Mouse (Mus musculus) heart, embryonic 13.5 days (tissue): ENCODE measurements around the gene Hist2h2aa1. TPM values are rescaled to one million over a fixed set of nuclear protein-coding genes. Genes with fewer than 3 reads are reported as not detected.
"Not testable (repeated sequence)": the region's sequence is repeated elsewhere in the genome, so short reads cannot be mapped to it uniquely, and the experiment has no call there.

Experiments used
- ATAC-seq: fragments of 200-750 bp; cut with Nextera tagmentation; 2 replicates; pipeline ENCODE4 v1.8.0; 2017; ENCODE audit warnings: moderate TSS enrichment; ENCODE audit not compliant: insufficient number of reproducible peaks, low FRiP score, low TSS enrichment; ENCODE audit errors: extremely low read depth
- H3K27ac ChIP-seq: fragments of 300-500 bp; sonication (generic); replicated peaks from 2 replicates; pipeline ENCODE4 v1.5.1; 2015; ENCODE audit warnings: moderate library complexity, mild to moderate bottlenecking, inconsistent platforms
- H3K27me3 ChIP-seq: fragments of 300-500 bp; sonication (generic); replicated peaks from 2 replicates; pipeline ENCODE4 v1.6.1; 2015; ENCODE audit warnings: mild to moderate bottlenecking, inconsistent platforms
- H3K36me3 ChIP-seq: fragments of 300-500 bp; sonication (generic); 2 replicates; pipeline ENCODE4 v1.6.1; 2015; ENCODE audit warnings: mild to moderate bottlenecking, inconsistent platforms
- H3K4me1 ChIP-seq: fragments of 300-500 bp; sonication (generic); 2 replicates; pipeline ENCODE4 v1.6.1; 2015; ENCODE audit warnings: inconsistent platforms
- H3K4me2 ChIP-seq: fragments of 300-500 bp; sonication (generic); 2 replicates; pipeline ENCODE4 v1.6.1; 2015; ENCODE audit warnings: inconsistent platforms, mild to moderate bottlenecking, moderate library complexity
- H3K4me3 ChIP-seq: fragments of 300-500 bp; sonication (generic); 2 replicates; pipeline ENCODE4 v1.5.1; 2015; ENCODE audit warnings: moderate library complexity, mild to moderate bottlenecking, inconsistent platforms
- H3K9ac ChIP-seq: fragments of 300-500 bp; sonication (generic); 2 replicates; pipeline ENCODE4 v1.6.1; 2015; ENCODE audit warnings: inconsistent platforms, mild to moderate bottlenecking, moderate library complexity
- H3K9me3 ChIP-seq: fragments of 300-500 bp; sonication (generic); 2 replicates; pipeline ENCODE4 v1.6.1; 2016; ENCODE audit warnings: inconsistent platforms
- WGBS: fragments of 180-500 bp; shearing (Covaris S2); methylation state at CpG from one replicate; pipeline ENCODE4 v1.1.7; 2015; ENCODE audit warnings: mixed read lengths; 5-methylcytosine and 5-hydroxymethylcytosine counted together
- polyA plus RNA-seq: library from polyadenylated mRNA; unstranded; fragments of >200 nt; fragmentation: Nextera tagmentation; extraction: Ambion mirVana; gene quantifications from 2 replicates; pipeline ENCODE4 v1.2.1, GENCODE M21; 2015

The Hist2h2aa1 gene
- 10.6 and 16.1 TPM in 2 replicates for polyA plus RNA-seq

DNA sequence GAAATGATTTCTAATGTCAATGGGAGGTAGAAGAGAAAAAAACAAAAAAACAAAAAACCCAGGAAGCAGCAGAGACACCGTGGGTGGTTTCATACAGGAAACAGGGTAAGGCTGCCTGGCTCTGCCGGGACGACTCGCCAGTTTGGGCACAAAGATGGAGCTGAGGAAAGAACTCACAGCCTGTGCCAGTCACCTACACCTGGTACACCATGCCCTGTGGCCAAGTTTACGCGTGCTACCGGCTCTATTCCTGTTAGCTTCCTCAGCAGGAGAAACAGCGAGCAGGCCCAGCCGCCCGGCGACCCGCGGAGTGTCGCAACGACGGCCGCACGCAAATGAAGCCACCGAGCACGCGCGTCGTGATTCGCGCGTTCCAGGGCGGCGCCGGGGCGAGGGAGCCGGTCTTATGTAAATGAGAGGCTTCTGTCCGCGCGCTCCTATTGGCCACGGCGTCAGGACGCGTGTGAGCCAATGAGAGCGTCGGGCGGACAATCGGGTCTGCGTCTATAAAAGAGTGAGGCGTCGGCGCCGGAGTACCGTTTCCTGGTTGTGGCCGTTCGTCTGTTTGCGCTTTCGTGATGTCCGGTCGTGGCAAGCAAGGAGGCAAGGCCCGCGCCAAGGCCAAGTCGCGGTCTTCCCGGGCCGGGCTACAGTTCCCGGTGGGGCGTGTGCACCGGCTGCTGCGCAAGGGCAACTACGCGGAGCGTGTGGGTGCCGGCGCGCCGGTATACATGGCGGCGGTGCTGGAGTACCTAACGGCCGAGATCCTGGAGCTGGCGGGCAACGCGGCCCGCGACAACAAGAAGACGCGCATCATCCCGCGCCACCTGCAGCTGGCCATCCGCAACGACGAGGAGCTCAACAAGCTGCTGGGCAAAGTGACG, at the start of gene Hist2h2aa1:
TSS of gene Hist2h2aa1 (plus strand) at position 495 of the 884 bp plus-strand sequence.
- not testable (repeated sequence) for H3K36me3 ChIP-seq, H3K27me3 ChIP-seq, H3K9me3 ChIP-seq
- ATAC-seq: peak; percentile 87
- H3K27ac ChIP-seq: peak within 1 kb of the TSS; percentile 99
- H3K4me1 ChIP-seq: peaks cover 51% of the 10 kb centered on the region
- H3K4me3 ChIP-seq: peak within 1 kb of the TSS; percentile 59
- under 1% methylated on average over 41 of the region's 88 CpGs for WGBS
- peak within 1 kb of the TSS; percentile 93 for H3K9ac ChIP-seq
- peak within 1 kb of the TSS; percentile 79 for H3K4me2 ChIP-seq

DNA sequence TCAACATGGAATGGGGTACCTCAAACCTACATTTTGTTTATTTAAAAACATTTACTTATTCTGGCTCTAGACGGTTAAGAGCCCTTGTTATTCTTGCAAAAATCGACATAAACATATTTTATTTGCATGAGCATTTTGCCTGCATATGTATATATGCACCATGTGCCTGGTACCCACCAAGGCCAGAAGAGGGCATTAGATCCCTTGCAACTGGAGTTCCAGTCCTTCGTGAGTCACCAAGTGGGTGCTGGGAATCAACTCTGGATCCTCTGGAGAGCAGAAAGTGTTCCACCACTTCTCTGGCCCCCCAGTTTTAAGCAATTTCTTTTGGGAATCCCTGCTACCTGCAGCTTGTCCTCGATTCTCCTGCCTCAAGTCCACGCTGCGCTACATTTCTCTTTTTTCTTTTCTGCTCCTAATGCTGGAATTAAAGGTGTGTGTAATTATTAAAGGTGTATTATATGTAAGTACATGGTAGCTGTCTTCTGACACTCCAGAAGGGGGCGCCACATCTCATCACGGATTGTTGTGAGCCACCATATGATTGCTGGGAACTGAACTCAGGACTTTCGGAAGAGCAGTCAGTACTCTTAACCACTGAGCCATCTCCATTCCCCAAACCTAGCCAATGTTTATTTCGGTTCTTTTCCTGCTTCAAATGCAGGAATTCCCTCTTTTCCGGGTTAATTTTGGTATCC, 49.5 kb upstream of the Hist2h2aa1 start:
- WGBS: 90% methylated on average over 11 of the region's 11 CpGs
- peaks cover 15% of the 10 kb centered on the region for H3K4me1 ChIP-seq
- H3K9me3 ChIP-seq: no peaks in the 10 kb centered on the region
- no peak overlapping the region for H3K4me2 ChIP-seq
- H3K36me3 ChIP-seq: peaks cover 51% of the 10 kb centered on the region
- no peaks in the 10 kb centered on the region for H3K27me3 ChIP-seq
- H3K4me3 ChIP-seq: no peak overlapping the region
- no peak overlapping the region for H3K27ac ChIP-seq
- no peak for ATAC-seq
- no peak overlapping the region for H3K9ac ChIP-seq

DNA sequence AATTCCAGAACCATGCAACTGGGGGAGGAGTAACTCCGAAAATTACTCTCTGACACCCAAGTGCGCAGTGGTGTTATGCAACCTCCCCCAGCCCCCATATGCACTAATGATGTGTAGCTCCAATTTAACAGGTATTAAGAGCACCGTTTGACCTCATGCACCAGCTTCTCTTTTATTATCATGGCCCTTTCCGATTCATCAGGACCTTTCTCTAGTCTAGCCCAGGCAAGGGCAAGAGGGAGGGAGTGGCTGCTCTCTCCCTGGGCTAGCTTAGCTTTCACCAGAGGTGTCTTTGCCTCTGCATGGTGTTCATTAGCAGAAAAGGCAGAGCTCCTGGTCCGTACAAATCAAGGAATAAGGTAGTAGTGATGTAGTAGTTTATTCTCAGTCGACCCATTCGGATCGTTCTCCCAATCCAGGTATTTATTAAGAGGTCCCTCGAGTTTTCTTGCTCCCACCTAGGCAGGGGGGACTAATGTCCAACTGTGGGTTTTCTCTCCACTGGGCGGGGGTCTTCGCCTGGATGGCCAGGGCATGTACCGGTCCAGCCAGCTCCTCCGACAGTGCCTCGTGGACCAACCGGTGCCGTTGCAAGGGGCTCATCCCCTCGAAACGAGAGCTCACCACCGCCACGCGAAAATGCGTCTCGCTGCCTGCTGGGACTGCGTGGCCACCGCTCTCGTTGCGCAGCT, 48.7 kb upstream of the Hist2h2aa1 start:
- Histone ChIP-seq H3K4me2 (peak overlapping the region; percentile 84), H3K4me1 (peaks cover 15% of the 10 kb centered on the region), H3K36me3 (peaks cover 44% of the 10 kb centered on the region), H3K9ac (peak overlapping the region; percentile 85), H3K27ac (peak overlapping the region; percentile 83), H3K9me3 (no peaks in the 10 kb centered on the region), H3K27me3 (no peaks in the 10 kb centered on the region), H3K4me3 (peak overlapping the region; percentile 66)
- no peak for ATAC-seq
- WGBS: 18% methylated on average over 27 of the region's 27 CpGs

DNA sequence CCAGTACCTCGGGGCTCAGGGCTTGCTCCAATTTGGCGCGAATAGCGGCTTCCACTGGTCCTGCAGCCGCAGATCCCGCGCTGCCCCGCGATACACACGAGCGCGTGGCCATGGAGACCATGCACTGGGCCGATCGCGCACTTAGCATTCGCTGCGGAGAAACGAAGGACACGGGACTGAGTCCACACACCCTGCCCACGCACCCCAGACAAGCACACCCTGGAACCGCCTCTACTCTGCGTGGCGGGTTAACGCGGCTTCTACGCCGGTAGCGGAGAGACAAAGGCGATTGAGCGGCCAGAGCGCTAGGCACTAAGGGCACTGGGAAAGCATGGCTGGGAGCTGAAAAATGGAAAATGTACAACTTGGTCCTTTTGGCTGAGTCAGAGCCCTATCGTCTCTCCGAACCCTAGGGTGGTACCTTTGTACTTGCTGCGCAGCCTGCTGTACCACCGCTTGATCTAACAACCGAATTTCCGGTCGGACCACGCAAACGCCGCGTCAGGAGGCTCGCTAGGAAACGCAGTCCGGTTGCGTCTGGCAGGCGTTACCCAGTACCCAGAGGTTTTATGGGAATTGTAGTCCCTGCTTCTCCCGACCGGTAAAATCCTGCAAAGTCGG, 48.1 kb upstream of the Hist2h2aa1 start:
- H3K36me3 ChIP-seq: peaks cover 37% of the 10 kb centered on the region
- peak overlapping the region; percentile 84 for H3K4me2 ChIP-seq
- peak overlapping the region; percentile 85 for H3K9ac ChIP-seq
- H3K27ac ChIP-seq: peak overlapping the region; percentile 83
- no peaks in the 10 kb centered on the region for H3K9me3 ChIP-seq
- WGBS: under 1% methylated on average over 50 of the region's 50 CpGs
- H3K4me1 ChIP-seq: peaks cover 15% of the 10 kb centered on the region
- H3K27me3 ChIP-seq: no peaks in the 10 kb centered on the region
- H3K4me3 ChIP-seq: peak overlapping the region; percentile 66
- ATAC-seq: peak; percentile 71

DNA sequence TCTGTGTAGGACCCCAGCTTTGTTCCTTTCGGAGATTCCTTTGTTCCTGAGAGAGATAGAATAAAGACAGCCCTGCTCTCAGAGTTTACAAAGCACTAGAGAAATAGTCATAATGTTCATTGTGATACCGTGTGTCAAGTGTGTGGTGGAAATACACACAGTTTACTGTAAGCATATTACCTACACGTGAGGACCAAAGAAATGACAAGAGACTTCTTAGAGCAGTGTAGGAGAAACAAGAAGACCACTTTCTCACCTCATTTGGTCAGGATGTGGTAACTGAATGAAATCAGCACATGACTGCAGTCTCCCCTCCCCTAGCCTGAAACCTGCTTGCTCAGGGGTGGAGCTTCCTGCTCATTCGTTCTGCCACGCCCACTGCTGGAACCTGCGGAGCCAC, 47.1 kb upstream of the Hist2h2aa1 start:
- peaks cover 15% of the 10 kb centered on the region for H3K4me1 ChIP-seq
- peak overlapping the region; percentile 66 for H3K4me3 ChIP-seq
- 6% methylated on average over 6 of the region's 6 CpGs for WGBS
- peak overlapping the region; percentile 84 for H3K4me2 ChIP-seq
- H3K27me3 ChIP-seq: no peaks in the 10 kb centered on the region
- no peak for ATAC-seq
- H3K9me3 ChIP-seq: no peaks in the 10 kb centered on the region
- no peak overlapping the region; the same call in 1 of the 2 replicates for H3K27ac ChIP-seq
- peaks cover 28% of the 10 kb centered on the region for H3K36me3 ChIP-seq
- H3K9ac ChIP-seq: peak overlapping the region; percentile 72

DNA sequence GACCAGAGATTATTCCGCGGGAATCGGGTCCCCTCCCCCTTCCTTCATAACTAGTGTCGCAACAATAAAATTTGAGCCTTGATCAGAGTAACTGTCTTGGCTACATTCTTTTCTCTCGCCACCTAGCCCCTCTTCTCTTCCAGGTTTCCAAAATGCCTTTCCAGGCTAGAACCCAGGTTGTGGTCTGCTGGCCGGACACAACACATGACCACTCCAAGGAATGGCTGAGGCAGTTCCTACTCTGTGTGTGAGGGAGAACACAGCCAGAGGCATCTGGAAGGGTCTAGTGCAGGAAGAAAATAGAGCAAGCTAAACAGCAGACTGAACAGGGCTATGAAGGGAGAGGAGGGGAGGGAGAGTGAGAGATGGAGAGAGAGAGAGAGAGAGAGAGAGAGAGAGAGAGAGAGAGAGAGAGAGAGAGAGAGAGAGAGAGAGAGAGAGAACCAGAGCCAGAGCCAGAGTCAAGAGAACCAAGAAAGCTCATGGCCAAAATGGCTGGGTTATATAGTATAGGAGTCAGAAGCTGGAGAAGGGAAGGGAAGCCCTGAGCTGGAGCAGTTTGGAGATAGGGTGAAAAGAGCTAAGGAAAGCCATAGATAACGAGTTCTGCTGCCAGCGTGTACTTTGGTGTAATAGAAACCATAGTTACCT, 46.6 kb upstream of the Hist2h2aa1 start:
- not testable (repeated sequence) for H3K4me3 ChIP-seq, H3K27me3 ChIP-seq, H3K9ac ChIP-seq, H3K9me3 ChIP-seq, ATAC-seq, H3K27ac ChIP-seq
- H3K4me2 ChIP-seq: peak overlapping the region; percentile 84
- WGBS: 19% methylated on average over 7 of the region's 8 CpGs
- peaks cover 23% of the 10 kb centered on the region for H3K36me3 ChIP-seq
- peaks cover 15% of the 10 kb centered on the region for H3K4me1 ChIP-seq

DNA sequence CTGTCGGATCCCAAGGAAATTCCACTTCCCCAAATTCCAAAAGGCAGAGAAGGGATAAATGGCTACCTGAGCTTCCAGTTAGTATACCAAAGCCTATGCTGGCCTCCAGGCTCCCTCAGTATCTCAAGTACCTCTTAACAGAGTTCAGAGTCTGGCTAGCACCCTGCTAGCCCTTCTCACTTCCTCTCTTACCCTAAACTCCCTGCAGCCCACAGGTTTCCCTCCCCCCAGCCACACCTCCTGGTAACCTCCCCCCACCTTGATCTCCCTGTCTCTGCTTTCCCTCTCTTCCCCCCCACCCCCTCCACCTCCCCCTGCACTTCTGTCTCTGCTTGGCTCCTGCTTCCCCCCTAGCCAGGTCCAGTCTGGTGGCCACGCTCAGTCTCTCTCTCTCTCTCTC, 45.6 kb upstream of the Hist2h2aa1 start:
- 34% methylated on average over 2 of the region's 2 CpGs for WGBS

DNA sequence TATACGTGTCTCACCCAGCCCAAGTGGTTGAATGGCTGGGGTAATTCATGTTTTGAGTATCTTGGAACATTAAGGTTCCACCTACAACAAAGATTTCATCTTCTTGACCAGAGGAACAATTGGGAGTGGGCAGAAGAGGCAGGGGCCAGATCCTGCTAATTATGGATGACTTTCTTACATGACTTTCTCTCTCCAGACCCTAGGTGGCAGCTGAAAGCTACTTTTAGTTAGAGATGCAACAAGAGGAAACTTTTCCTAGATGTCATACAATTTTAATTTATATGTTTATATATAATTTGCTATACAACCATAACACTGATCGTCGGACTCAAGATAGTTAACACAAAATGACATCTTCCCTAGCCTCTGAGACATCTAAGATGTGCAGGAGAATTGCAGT, 37.5 kb upstream of the Hist2h2aa1 start:
- 78% methylated on average over 3 of the region's 3 CpGs for WGBS
- Histone ChIP-seq H3K4me3 (no peak overlapping the region), H3K27me3 (no peaks in the 10 kb centered on the region; the same call in 1 of the 2 replicates), H3K4me2 (no peak overlapping the region), H3K9me3 (no peaks in the 10 kb centered on the region), H3K27ac (no peak overlapping the region), H3K9ac (no peak overlapping the region), H3K36me3 (no peaks in the 10 kb centered on the region), H3K4me1 (peaks cover 4% of the 10 kb centered on the region; the same call in 1 of the 2 replicates)
- ATAC-seq: no peak

More for the DNA sequence above, 45.6 kb upstream of the Hist2h2aa1 start:
- no peaks in the 10 kb centered on the region for H3K27me3 ChIP-seq
- no peak overlapping the region for H3K4me3 ChIP-seq
- no peaks in the 10 kb centered on the region for H3K9me3 ChIP-seq
- no peak overlapping the region for H3K27ac ChIP-seq
- no peak overlapping the region for H3K4me2 ChIP-seq
- H3K4me1 ChIP-seq: peaks cover 15% of the 10 kb centered on the region
- no peak for ATAC-seq
- H3K9ac ChIP-seq: no peak overlapping the region
- H3K36me3 ChIP-seq: peaks cover 14% of the 10 kb centered on the region

DNA sequence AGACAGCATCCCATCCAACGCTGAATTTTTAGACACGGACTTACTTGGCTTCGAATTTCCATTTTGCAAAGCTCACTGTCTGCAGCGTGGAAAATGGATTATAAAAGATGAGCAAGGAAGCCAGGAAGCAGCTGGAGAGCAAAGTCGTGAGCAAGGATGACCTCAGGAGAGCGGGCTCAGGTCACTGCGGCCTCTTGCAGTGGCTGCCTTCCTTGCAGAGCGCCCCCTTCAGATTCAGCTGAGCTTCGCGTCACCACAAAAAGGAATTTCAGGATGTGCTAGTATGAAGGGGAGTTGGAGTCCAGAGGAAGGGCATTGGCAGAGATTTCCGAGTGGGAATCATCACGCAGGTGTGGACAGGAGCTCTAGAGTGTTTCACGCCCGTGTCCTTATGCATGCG, 36.1 kb upstream of the Hist2h2aa1 start:
- H3K4me1 ChIP-seq: peaks cover 4% of the 10 kb centered on the region; the same call in 1 of the 2 replicates
- H3K36me3 ChIP-seq: no peaks in the 10 kb centered on the region
- ATAC-seq: no peak
- no peaks in the 10 kb centered on the region; the same call in 1 of the 2 replicates for H3K27me3 ChIP-seq
- no peak overlapping the region for H3K27ac ChIP-seq
- 16% methylated on average over 15 of the region's 15 CpGs for WGBS
- H3K4me3 ChIP-seq: no peak overlapping the region
- H3K9ac ChIP-seq: 0 out of 2 replicates have a peak overlapping the region, but pooled peaks have one; percentile 33
- no peak overlapping the region for H3K4me2 ChIP-seq
- no peaks in the 10 kb centered on the region for H3K9me3 ChIP-seq

DNA sequence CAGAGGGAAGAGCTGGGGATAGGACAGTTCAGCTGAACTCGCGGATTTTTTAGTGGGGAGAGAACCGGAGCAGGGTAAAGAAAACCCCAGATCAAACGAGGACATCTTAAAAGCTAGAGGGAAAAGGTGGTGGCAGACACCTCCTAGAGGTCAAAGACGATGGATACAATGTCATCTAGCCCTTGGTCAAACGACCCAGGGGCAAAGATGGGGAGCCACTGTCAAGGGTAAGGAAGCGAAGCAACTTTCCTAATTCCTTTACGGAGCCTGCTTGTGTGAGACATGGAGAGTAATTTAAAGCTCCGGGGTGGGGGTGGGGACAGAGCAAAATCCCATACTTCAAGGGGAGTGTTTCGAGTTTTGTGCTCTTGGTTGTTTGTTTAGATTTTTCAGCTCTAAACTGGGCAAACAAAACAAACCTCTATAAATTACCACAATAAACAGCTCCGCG, 26.1 kb upstream of the Hist2h2aa1 start:
- peak overlapping the region; percentile 89 for H3K9ac ChIP-seq
- H3K27me3 ChIP-seq: no peaks in the 10 kb centered on the region
- under 1% methylated on average over 12 of the region's 12 CpGs for WGBS
- no peaks in the 10 kb centered on the region for H3K9me3 ChIP-seq
- ATAC-seq: peak; percentile 33; the same call in 1 of the 2 replicates
- peaks cover 34% of the 10 kb centered on the region for H3K4me1 ChIP-seq
- peak overlapping the region; percentile 98 for H3K27ac ChIP-seq
- no peaks in the 10 kb centered on the region for H3K36me3 ChIP-seq
- peak overlapping the region; percentile 82 for H3K4me2 ChIP-seq
- H3K4me3 ChIP-seq: peak overlapping the region; percentile 74
